Mouse (Mus musculus): Measurements from ENCODE around the gene Rbfox3.

The Rbfox3 gene

DNA sequence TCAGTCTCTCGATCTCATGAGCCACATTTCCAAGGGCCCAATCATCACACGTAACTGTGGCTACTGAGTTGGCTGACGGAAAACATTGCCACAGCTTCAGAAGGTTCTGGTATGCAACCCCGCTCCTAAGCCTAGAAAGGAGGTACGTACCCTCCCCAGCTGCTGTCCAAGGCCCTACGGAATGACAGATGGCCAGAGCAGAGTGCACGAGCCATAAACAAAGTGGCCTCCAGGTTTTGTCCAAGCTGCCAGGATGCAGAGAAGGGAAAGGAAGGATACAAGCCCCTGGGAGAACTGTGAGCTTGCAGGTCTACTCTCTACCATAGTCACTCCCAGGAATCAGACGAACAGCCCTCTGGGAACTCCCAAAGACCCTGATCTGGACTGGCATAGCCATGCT is 327.8 kb downstream of the Rbfox3 start:
- DNase-seq: no peak

DNA sequence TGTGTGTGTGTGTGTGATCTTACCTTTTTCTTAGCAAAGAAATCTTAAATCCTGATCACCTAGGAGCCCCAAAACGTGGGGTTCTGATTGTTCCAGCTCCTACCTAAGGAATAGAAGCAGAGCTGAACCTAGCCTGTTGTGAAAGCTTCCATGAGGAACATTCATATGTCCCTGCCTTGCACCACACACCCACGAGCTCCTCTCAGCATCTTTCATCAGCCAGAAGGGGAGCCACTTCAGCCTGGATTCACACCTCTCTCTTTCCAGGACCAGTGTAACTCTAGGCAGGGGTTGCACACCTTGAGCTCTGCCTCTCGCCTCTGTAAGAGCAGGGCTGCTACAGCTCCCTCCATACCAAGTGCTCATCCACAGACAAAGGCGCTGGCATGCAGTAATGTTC is 330.4 kb downstream of the Rbfox3 start:
- DNase-seq: no peak

DNA sequence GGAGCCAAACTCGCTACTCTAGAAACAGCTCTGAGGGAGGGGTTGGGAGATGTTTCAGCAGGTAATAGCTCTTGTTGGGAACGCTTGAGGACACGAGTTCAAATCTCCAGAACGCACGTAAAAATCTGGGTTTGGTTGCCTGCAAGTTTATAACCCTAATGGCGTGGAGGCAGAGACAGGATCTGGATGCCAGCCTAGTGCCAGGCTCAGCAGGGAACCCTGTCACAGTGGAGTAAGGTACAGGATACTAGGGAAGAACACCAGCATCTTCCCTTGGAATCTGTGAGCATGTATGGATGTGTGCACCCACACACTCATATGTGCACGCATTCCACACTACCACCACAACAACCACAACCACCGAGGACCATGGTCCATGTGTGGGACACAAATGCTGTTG is 331.8 kb downstream of the Rbfox3 start:
- no peak for DNase-seq

DNA sequence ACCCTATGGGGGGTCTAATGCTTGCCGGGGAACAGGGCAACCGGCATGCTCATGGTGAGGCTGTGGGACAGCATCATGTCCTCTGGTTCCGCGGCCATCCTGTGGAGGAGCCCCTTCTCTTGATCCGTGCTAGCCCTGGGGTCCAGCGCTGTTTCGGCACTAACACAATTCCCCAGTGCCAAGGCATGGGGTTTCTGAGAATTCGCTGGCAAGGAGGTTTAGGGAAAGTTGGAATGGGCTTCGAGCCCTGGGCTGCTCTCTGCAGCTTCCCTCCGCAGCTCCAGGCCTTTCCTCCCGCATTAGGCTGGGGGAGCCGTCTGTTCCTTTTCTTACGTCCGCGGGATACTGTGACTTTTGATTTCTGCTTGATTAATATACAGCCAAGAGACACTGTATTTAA is 334.1 kb downstream of the Rbfox3 start:
- DNase-seq: no peak

DNA sequence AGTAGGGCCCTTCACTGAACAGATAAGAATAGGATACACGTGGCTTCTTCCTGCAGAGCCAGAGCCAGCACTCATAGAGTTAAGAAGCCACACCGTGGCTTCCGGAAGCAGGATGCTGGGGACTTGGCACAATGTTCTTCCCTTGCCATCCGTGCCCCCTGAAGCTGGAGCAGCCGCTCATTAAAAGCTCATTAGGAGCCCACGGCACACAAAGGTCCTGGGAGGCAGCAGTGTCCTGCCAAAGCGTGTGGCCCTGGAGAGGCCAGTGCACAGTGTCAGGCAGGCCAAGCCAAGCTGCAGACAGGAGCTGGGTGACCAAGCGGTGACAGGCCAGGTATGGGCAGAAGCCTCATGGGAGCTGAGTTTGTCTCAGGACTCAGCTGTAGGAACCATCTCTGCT is 334.8 kb downstream of the Rbfox3 start:
- DNase-seq: no peak

DNA sequence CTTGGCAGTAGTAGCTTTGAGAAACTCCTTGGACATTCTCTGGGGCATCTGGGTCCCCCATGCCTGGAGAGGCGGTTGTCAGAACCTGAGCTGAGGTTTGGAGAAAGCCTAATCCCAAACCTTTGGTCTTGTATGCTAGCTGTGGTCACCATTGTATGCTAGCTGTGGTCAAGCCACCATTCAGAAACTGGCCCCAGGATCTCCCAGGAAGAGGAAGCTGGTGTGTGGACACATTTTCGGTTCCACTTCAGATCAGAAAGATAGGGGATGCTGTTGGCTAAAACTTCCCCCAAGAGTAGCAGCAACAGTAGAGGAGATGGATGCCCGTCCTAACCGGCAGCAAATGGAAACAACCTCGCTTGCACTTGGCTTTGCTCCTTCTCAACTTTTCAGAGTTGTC is 337.0 kb downstream of the Rbfox3 start:
- peak; percentile 1 for DNase-seq

- DNase-seq: peak; percentile 26
Measured at GRCm38 (mm10) chr11:118573569-118573968, 337.8 kb downstream of the Rbfox3 start.

- DNase-seq: no peak
Measured at GRCm38 (mm10) chr11:118573000-118573399, 338.4 kb downstream of the Rbfox3 start.

DNA sequence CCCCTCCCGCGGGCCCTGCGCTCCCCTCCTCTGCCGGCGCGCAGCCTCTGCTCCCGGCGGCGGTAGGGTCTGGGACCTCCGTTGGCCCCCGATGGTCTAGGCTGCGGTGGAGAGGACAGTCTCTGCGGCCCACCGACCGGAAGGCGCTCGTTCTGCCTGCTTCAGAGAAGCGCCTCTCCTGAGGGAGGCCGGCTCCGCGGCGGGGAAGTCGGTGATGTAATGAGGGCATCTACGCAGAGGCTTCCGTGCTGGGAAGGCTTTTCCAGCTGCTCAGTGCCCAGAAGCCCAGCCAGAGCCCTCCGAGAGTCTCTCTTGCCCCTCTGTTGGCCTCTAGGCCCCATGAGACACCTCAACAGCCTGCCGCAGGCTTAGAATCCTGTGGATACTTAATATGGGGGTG is 341.2 kb downstream of the Rbfox3 start:
- DNase-seq: no peak

DNA sequence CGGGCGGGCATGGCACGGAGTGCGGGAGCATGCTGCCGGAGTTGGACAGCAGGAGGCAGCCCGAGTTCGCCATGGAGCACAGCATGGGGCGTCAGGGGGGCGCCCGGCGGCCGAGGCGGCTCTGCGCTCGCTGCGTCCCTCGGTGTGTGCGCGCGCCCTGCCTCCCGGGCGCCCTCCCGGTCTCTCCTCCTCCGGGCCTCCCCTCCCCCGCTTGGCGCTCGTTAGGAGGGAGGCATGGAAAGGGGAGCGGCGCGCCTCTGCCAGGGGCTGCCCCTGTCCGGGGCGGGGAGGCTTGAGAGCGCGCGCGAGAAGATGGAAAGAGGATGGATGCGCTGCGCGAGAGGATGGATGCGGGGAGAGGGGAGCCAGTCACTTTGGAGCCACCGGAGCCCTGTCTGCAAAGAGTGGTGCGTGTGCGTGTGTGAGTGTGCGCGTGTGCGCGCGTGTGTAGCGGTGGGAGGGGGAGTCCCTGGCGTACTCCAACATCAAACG is 341.8 kb downstream of the Rbfox3 start:
- DNase-seq: no peak

- no peak for DNase-seq
Measured at GRCm38 (mm10) chr11:118563877-118564276, 347.5 kb downstream of the Rbfox3 start.

- DNase-seq: no peak
Measured at GRCm38 (mm10) chr11:118562847-118563246, 348.6 kb downstream of the Rbfox3 start.

GRCm38 (mm10) chr11:118558193-118558592 is 353.2 kb downstream of the Rbfox3 start:
- DNase-seq: no peak

- DNase-seq: no peak
Measured at GRCm38 (mm10) chr11:118555631-118556030, 355.8 kb downstream of the Rbfox3 start.

DNA sequence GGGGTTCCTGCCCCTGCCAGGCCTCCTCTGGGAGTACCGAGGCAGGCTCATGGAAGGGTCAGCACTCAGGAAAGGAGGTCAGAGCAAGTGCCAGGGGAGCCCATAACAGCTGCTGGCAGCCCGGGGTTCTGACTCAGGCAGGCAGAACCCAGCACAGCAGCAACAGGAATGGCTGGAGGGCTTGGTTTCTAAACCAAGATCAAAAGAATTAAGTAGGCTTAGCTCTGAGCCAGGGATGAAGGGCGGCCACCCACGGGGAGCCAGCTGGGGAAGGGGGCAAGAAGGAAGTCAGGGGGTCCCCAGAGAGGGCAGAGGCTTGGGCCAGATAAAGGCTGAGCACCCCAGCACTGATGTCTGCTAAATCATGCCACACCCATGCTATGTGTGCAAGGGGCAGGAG is 356.9 kb downstream of the Rbfox3 start:
- no peak for DNase-seq

- no peak for DNase-seq
Measured at GRCm38 (mm10) chr11:118553926-118554325, 357.5 kb downstream of the Rbfox3 start.

GRCm38 (mm10) chr11:118553001-118553400 is 358.4 kb downstream of the Rbfox3 start:
- DNase-seq: peak; percentile 6

GRCm38 (mm10) chr11:118552478-118552877 is 358.9 kb downstream of the Rbfox3 start:
- no peak for DNase-seq

DNA sequence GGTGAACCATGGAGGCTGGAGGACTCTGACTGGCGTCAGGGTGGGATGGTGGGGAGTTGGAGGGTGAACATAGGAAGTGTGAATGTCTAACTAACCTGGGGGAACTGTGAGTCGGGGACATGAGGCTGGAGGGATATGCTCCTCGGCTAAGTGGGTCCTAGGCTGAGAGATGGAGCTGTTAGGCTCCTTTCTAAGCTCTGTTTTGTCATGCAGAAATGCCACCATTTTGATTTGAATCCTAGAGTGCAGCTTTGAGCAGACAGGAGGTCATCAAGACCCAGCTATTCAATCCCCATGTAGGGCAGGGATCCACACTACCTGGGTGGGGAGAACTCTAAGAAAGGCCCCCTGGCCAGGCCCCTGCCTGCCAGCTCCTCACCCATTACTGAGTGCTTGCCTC is 359.7 kb downstream of the Rbfox3 start:
- no peak for DNase-seq

- no peak for DNase-seq
Measured at GRCm38 (mm10) chr11:118550773-118551520, 360.4 kb downstream of the Rbfox3 start.

DNA sequence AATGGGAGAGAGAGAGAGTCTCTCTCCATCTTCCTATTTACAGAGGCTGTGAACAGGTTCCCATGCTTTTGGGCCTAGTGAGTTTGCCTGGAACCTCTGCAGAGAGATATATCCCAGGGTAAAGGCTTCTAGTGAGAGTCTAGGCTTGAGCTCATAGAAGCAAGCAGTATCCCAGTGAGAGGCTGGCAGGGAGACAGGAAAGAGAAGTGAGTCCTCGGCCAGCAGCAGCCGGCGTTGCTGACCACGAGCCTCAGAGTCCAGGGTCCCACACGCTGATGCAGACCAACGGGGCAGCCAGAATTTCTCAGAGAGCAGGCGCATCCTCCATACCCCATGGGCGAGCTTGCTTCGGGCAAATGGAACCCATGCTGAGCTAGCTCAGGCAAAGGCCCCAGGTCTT is 363.2 kb downstream of the Rbfox3 start:
- DNase-seq: no peak

DNA sequence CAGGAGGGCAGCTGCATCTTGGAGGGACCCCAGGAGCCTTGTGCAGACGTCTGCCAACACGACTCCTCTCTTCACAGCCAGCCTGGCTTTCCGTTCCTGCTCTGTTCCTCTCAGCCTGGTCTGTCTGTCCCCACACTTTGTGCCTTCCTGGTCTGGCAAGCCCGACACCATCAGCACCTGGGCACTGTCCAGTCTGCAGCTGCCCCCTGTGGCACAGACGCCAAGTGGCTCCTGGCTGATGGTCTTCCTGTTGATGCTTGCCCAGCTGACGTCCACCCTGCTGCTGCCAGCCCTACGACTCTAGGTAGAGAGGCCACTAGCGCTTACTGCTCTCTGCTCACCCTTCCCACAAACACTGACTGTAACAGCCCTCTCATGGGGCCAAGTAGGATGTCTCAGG is 365.1 kb downstream of the Rbfox3 start:
- DNase-seq: no peak

DNA sequence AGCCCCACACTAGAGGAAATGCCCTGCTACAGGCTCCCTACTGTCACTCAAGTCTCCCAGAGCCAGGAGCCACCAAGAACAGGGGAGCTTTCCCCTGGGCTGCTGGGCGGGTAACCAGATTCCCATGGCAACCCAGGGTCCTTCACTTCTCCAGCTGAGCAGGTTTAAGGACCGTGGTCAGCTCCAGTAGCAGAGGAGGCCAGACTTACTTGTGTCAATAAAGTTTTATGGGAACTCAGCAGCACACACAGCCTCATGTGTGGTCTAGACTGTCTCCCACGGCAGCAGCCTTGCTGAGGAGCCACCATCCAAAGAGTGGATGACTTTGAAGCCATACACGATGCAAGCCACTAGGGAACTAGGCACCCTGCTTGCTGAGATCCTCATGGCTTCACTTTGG is 365.7 kb downstream of the Rbfox3 start:
- no peak for DNase-seq

- DNase-seq: peak; percentile 4
Measured at GRCm38 (mm10) chr11:118544564-118544963, 366.8 kb downstream of the Rbfox3 start.

DNA sequence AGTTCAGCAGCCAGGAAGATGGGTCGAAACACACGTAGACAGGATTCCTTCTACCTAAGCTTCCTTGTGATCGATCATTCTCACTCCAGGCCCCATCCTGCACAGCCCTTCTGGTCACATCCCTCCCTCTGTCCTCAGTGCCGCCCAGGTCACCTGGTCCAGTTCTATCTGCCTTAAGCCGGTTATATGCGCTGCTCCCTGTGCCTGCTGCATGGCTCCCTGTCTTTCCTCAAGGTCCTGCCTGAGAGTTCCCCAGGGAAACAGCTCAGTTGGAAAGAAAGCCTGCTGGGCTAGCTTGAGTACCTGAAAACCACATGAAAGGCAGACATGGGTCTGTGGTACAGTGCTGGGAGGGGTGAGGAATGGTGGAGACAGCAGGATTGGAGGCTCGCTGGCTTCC is 368.5 kb downstream of the Rbfox3 start:
- no peak for DNase-seq

All from lung, postnatal 36 days (tissue).